Mouse (Mus musculus): ENCODE results near the gene Crebbp. TPM values are rescaled to one million over a fixed set of nuclear protein-coding genes. Genes with fewer than 3 reads are reported as not detected.

Crebbp gene
- polyA plus RNA-seq, 1 experiment: 43.4 TPM

DNA sequence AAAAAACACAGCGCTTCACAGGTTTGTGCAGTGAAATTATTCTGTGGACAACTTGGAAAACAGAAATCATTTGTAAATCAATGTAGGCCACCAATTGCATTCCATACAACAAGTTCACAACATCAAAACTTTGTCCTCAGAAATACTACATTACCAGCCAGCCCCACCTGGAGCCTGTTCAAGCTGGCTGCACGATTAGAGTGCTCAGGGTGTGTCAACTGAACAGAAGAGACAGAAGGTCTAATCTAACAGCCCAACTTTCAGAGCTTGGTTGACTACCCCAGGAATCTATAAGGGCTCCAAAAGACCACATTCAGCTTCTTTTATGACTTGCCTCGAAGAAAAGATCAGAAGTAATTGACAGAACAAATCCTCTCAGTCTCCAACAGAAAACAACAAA is 44.3 kb downstream of the Crebbp start:
- Histone ChIP-seq H3K4me3 (replicated peaks; ENCODE audit: extremely low read depth, low read depth, low read length) (no peak overlapping the region), H3K4me1 (ENCODE audit: control insufficient read depth, insufficient read depth, low read length) (no peaks in the 10 kb centered on the region)
- TF ChIP-seq POLR2A (IDR thresholded peaks at IDR 0.05; ENCODE audit: borderline replicate concordance, extremely low read depth, low read depth, low read length): no peak
- TF ChIP-seq CTCF (IDR thresholded peaks at IDR 0.05; ENCODE audit: insufficient read depth, low read length): no peak
- 65% methylated on average over 3 of the region's 3 CpGs for WGBS
- no peak for DNase-seq

GRCm38 (mm10) chr16:4168476-4168875 is 45.3 kb downstream of the Crebbp start:
- no peak for DNase-seq

DNA sequence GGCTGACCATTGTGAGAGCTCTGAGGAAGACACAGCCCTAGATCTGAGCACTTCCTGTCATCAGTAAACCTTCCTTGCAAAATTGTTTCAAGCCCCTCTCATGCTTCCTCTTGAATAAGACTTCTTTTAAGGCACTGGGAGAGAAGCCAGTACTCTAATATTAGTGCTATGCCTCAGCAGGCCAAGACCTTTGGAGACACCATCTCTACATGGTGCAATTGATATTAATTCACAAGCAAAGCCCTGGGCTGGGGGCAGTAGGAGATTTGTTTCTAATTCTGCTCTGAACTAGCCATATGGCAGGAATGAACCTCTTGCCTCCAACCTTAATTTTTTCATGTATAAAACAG is 52.9 kb downstream of the Crebbp start:
- H3K4me1 ChIP-seq (ENCODE audit: control insufficient read depth, insufficient read depth, low read length): peaks cover 22% of the 10 kb centered on the region
- no peak overlapping the region for H3K4me3 ChIP-seq (replicated peaks; ENCODE audit: extremely low read depth, low read depth, low read length)
- TF ChIP-seq CTCF (IDR thresholded peaks at IDR 0.05; ENCODE audit: insufficient read depth, low read length): no peak
- no peak for TF ChIP-seq POLR2A (IDR thresholded peaks at IDR 0.05; ENCODE audit: borderline replicate concordance, extremely low read depth, low read depth, low read length)
- no peak for DNase-seq

More at GRCm38 (mm10) chr16:4168476-4168875, 45.3 kb downstream of the Crebbp start:
- TF ChIP-seq POLR2A (IDR thresholded peaks at IDR 0.05; ENCODE audit: borderline replicate concordance, extremely low read depth, low read depth, low read length): no peak
- no peak for TF ChIP-seq CTCF (IDR thresholded peaks at IDR 0.05; ENCODE audit: insufficient read depth, low read length)
- no peak overlapping the region for H3K4me3 ChIP-seq (replicated peaks; ENCODE audit: extremely low read depth, low read depth, low read length)
- H3K4me1 ChIP-seq (ENCODE audit: control insufficient read depth, insufficient read depth, low read length): no peaks in the 10 kb centered on the region
- WGBS: 98% methylated on average over 1 of the region's 1 CpGs

DNA sequence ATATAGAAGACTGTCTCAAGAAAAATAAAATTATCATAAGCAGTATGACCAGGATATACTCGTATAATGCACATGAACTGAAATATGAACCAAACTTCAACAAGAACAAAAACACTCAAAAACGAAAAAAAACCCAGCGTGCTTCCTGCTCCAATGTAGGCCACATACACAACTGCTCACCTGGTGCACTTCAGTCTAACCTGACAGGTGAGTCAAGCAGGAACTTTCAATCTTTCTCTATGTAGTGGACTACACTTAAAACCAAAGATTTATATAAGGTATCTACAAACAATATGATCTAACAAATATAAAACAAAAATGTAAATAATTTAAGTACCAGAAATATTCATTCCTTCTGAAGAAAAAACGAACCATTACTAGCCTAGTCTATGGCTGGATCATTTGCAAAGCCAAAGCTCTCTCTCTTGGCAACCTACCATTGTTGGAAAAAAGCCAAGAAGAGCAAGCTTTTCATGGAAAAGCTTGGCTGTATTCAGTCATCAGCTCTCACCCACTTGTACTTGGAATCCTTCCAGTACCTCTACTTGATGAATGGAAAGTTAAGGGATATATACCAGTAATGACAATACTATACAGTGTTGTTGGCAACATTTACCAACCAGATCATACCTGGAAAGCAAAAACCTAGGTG is 53.4 kb downstream of the Crebbp start:
- Histone ChIP-seq H3K4me3 (replicated peaks; ENCODE audit: extremely low read depth, low read depth, low read length) (no peak overlapping the region), H3K4me1 (ENCODE audit: control insufficient read depth, insufficient read depth, low read length) (peaks cover 22% of the 10 kb centered on the region)
- WGBS: 54% methylated on average over 4 of the region's 4 CpGs
- no peak for DNase-seq
- TF ChIP-seq CTCF (IDR thresholded peaks at IDR 0.05; ENCODE audit: insufficient read depth, low read length) (no peak), POLR2A (IDR thresholded peaks at IDR 0.05; ENCODE audit: borderline replicate concordance, extremely low read depth, low read depth, low read length) (no peak)

- DNase-seq: no peak
- no peak overlapping the region for H3K4me3 ChIP-seq (replicated peaks; ENCODE audit: extremely low read depth, low read depth, low read length)
- peaks cover 7% of the 10 kb centered on the region for H3K4me1 ChIP-seq (ENCODE audit: control insufficient read depth, insufficient read depth, low read length)
- TF ChIP-seq CTCF (IDR thresholded peaks at IDR 0.05; ENCODE audit: insufficient read depth, low read length): no peak
- no peak for TF ChIP-seq POLR2A (IDR thresholded peaks at IDR 0.05; ENCODE audit: borderline replicate concordance, extremely low read depth, low read depth, low read length)
- 79% methylated on average over 1 of the region's 1 CpGs for WGBS
Observed at GRCm38 (mm10) chr16:4153121-4153520, 60.7 kb downstream of the Crebbp start.

- no peak for DNase-seq
- no peak overlapping the region for H3K4me3 ChIP-seq (replicated peaks; ENCODE audit: extremely low read depth, low read depth, low read length)
- 58% methylated on average over 6 of the region's 6 CpGs for WGBS
- H3K4me1 ChIP-seq (ENCODE audit: control insufficient read depth, insufficient read depth, low read length): peaks cover 3% of the 10 kb centered on the region; the same call in 1 of the 2 replicates
- TF ChIP-seq POLR2A (IDR thresholded peaks at IDR 0.05; ENCODE audit: borderline replicate concordance, extremely low read depth, low read depth, low read length) (no peak), CTCF (IDR thresholded peaks at IDR 0.05; ENCODE audit: insufficient read depth, low read length) (no peak)
Observed at GRCm38 (mm10) chr16:4138541-4138940, 75.3 kb downstream of the Crebbp start.

DNA sequence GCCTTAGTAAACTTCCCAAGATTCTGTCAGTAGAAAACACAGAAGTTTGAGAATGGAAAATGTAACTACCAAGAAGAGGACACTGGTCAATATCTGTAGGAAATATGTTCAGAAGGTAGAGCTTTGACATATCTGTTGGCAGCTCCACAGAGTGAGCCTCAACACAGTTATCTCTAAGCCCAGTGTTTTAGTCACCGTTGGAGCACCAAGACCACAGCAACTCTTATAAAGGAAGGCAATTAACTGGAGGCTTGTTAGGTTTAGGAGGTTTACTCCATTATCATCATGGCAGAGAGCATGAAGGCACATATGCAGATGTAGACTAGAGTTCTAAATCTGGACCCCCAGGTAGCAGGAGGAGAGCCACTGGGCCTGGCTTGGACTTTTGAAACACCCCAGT is 80.0 kb downstream of the Crebbp start:
- no peak overlapping the region for H3K4me3 ChIP-seq (replicated peaks; ENCODE audit: extremely low read depth, low read depth, low read length)
- TF ChIP-seq CTCF (IDR thresholded peaks at IDR 0.05; ENCODE audit: insufficient read depth, low read length): no peak
- no peak for TF ChIP-seq POLR2A (IDR thresholded peaks at IDR 0.05; ENCODE audit: borderline replicate concordance, extremely low read depth, low read depth, low read length)
- no peaks in the 10 kb centered on the region for H3K4me1 ChIP-seq (ENCODE audit: control insufficient read depth, insufficient read depth, low read length)
- DNase-seq: no peak
- 93% methylated on average over 1 of the region's 1 CpGs for WGBS

GRCm38 (mm10) chr16:4128894-4129293 is 84.9 kb downstream of the Crebbp start:
- no peak for DNase-seq
- TF ChIP-seq POLR2A (IDR thresholded peaks at IDR 0.05; ENCODE audit: borderline replicate concordance, extremely low read depth, low read depth, low read length) (no peak), CTCF (IDR thresholded peaks at IDR 0.05; ENCODE audit: insufficient read depth, low read length) (no peak)
- H3K4me3 ChIP-seq (replicated peaks; ENCODE audit: extremely low read depth, low read depth, low read length): no peak overlapping the region
- H3K4me1 ChIP-seq (ENCODE audit: control insufficient read depth, insufficient read depth, low read length): no peaks in the 10 kb centered on the region
- 73% methylated on average over 1 of the region's 1 CpGs for WGBS

DNA sequence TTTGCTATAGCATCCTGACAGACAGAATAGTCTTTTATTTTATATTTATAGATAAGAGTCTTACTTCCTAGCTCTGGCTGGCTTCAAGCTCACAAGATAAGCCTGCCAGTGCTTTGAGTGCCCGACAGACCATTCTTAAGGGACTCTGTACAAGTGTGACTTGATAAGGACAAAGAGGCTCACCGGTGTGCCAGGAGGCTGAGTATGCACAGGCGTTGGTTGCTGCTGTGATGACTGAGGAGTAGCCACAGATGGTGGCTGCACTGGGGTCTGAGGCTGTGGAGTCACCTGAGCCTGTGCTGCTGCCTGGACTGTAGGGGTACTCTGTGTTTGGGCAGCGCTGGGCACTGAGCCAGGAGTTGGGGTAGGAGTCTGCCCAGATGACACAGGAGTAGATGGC is 96.7 kb downstream of the Crebbp start:
- WGBS: 81% methylated on average over 4 of the region's 4 CpGs
- Histone ChIP-seq H3K4me1 (ENCODE audit: control insufficient read depth, insufficient read depth, low read length) (no peaks in the 10 kb centered on the region), H3K4me3 (replicated peaks; ENCODE audit: extremely low read depth, low read depth, low read length) (no peak overlapping the region)
- DNase-seq: no peak
- TF ChIP-seq POLR2A (IDR thresholded peaks at IDR 0.05; ENCODE audit: borderline replicate concordance, extremely low read depth, low read depth, low read length): no peak
- no peak for TF ChIP-seq CTCF (IDR thresholded peaks at IDR 0.05; ENCODE audit: insufficient read depth, low read length)

DNA sequence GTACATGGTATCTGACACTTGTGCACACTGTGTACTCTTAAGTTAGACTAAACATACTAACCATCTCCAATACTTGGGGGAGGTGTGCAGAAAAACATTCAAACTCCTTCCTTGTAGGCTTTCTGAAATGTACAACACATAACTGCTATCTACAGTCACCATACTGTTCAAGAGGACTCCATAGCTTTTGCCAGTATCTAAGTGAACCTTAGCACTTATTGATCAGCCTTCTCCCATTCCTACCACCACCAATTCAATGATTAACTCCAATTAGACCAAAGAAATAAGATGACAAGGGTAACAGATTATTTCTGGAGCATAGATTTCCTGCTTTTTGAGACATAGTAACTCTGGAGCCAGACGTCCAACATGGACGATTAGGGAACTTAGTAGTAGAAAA is 113.4 kb downstream of the Crebbp start:
- 88% methylated on average over 2 of the region's 2 CpGs for WGBS
- Histone ChIP-seq H3K4me3 (replicated peaks; ENCODE audit: extremely low read depth, low read depth, low read length) (no peak overlapping the region), H3K4me1 (ENCODE audit: control insufficient read depth, insufficient read depth, low read length) (no peaks in the 10 kb centered on the region)
- TF ChIP-seq CTCF (IDR thresholded peaks at IDR 0.05; ENCODE audit: insufficient read depth, low read length): no peak
- TF ChIP-seq POLR2A (IDR thresholded peaks at IDR 0.05; ENCODE audit: borderline replicate concordance, extremely low read depth, low read depth, low read length): no peak
- no peak for DNase-seq

Data from lung, adult 2 months (tissue).